Mouse (Mus musculus) limb, embryonic 15.5 days (tissue): Measurements from ENCODE around the gene Sh3pxd2a. TPM values are rescaled to one million over a fixed set of nuclear protein-coding genes. Genes with fewer than 3 reads are reported as not detected.

ENCODE experiments used
- ATAC-seq: fragments of 200-750 bp; cut with Nextera tagmentation; 2 replicates; pipeline ENCODE4 v1.8.0; 2017; ENCODE audit warnings: low read depth, moderate TSS enrichment; ENCODE audit not compliant: insufficient number of reproducible peaks, low FRiP score, low TSS enrichment
- H3K27ac ChIP-seq: fragments of 300-500 bp; sonication (generic); 2 replicates; pipeline ENCODE4 v1.5.1; 2015; ENCODE audit warnings: moderate library complexity, mild to moderate bottlenecking, inconsistent platforms
- H3K27me3 ChIP-seq: fragments of 300-500 bp; sonication (generic); 2 replicates; pipeline ENCODE4 v1.6.1; 2015; ENCODE audit warnings: inconsistent platforms
- H3K36me3 ChIP-seq: fragments of 300-500 bp; sonication (generic); 2 replicates; pipeline ENCODE4 v1.6.1; 2015; ENCODE audit warnings: inconsistent platforms
- H3K4me1 ChIP-seq: fragments of 300-500 bp; sonication (generic); 2 replicates; pipeline ENCODE4 v1.6.1; 2015; ENCODE audit warnings: inconsistent platforms
- H3K4me2 ChIP-seq: fragments of 300-500 bp; sonication (generic); 2 replicates; pipeline ENCODE4 v1.6.1; 2015; ENCODE audit warnings: mild to moderate bottlenecking, inconsistent platforms
- H3K4me3 ChIP-seq: fragments of 300-500 bp; sonication (generic); 2 replicates; pipeline ENCODE4 v1.5.1; 2015; ENCODE audit warnings: mild to moderate bottlenecking, inconsistent platforms
- H3K9ac ChIP-seq: fragments of 300-500 bp; sonication (generic); 2 replicates; pipeline ENCODE4 v1.6.1; 2015; ENCODE audit warnings: inconsistent platforms
- H3K9me3 ChIP-seq: fragments of 300-500 bp; sonication (generic); 2 replicates; pipeline ENCODE4 v1.6.1; 2016; ENCODE audit warnings: inconsistent platforms
- WGBS: fragments of 180-500 bp; shearing (Covaris S2); methylation state at CpG from one replicate; pipeline ENCODE4 v1.1.7; 2015; 5-methylcytosine and 5-hydroxymethylcytosine counted together
- polyA plus RNA-seq: library from polyadenylated mRNA; unstranded; fragments of >200 nt; fragmentation: Nextera tagmentation; extraction: Ambion mirVana; gene quantifications from 2 replicates; pipeline ENCODE4 v1.2.1, GENCODE M21; 2015

The Sh3pxd2a gene
- polyA plus RNA-seq, 1 experiment from 2014 or later: 12.4 TPM

DNA sequence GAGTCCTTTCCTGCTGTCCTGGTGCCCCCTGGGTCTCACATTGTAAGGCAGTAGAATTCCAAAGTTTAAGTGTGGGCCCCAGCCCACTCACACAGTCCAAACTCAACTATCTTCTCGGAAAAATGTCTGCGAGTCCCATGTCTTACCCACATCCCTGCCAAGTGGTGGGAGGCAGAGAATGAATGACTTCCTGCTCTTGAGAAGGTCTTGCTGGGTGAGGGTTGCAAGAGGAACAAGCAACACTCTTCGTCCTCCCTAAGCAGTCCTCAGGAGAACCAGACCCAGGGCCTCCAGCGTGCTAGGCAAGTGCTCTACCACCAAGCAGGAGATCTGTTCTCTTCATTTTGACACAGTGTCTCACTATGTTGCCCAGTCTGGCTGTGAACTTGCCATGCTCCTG lies 222.0 kb downstream of the Sh3pxd2a start:
- H3K4me3 ChIP-seq: no peak overlapping the region
- no peak for ATAC-seq
- no peak overlapping the region for H3K4me2 ChIP-seq
- H3K4me1 ChIP-seq: 0 out of 2 replicates have a peak, but pooled peaks cover 2% of the 10 kb centered on the region
- no peak overlapping the region for H3K9ac ChIP-seq
- H3K27me3 ChIP-seq: no peaks in the 10 kb centered on the region
- H3K27ac ChIP-seq: no peak overlapping the region
- H3K9me3 ChIP-seq: no peaks in the 10 kb centered on the region
- H3K36me3 ChIP-seq: no peaks in the 10 kb centered on the region
- WGBS: 82% methylated on average over 4 of the region's 4 CpGs

DNA sequence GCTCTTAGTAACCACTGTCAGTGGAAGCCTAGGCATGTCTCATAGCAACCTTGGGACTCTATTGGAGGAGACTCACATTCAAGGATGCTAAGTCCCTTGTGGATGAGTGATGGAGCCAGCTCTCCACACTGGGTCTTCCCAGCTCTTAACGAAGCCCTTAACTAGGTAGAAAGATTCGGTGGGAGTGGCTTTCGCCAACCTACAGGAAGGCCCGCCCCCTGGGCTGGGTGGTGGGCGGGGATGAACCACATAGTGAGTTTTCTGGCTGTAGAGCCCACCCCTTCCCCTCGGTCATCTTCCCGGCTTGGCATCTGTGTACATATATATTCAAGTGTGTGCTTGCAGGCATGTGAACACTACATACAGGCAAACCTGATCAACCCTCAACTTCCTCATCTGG lies 223.2 kb downstream of the Sh3pxd2a start:
- no peak for ATAC-seq
- Histone ChIP-seq H3K4me2 (peak overlapping the region; percentile 40; the same call in 1 of the 2 replicates), H3K4me1 (0 out of 2 replicates have a peak, but pooled peaks cover 2% of the 10 kb centered on the region), H3K27me3 (no peaks in the 10 kb centered on the region), H3K9me3 (no peaks in the 10 kb centered on the region), H3K27ac (no peak overlapping the region), H3K9ac (no peak overlapping the region), H3K36me3 (no peaks in the 10 kb centered on the region), H3K4me3 (peak overlapping the region; percentile 37; the same call in 1 of the 2 replicates)
- WGBS: 65% methylated on average over 7 of the region's 7 CpGs

DNA sequence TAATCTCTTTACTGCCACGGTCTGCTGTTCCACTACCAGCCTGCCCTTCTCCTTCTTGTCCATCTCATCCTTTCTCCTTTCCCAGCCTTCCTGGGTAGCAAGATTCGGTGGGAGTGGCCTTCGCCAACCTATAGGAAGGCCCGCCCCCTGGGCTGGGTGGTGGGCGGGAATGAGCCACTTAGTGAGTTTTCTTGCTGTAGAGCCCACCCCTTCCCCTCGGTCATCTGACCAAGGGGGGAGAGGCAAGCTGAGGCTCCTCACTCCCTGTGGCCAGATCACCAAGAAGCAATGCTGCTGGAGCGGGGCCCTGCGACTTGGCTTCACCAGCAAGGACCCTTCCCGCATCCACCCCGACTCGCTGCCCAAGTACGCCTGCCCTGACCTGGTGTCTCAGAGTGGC lies 224.1 kb downstream of the Sh3pxd2a start:
- Histone ChIP-seq H3K27ac (no peak overlapping the region), H3K4me3 (peak overlapping the region; percentile 37), H3K9me3 (no peaks in the 10 kb centered on the region), H3K4me1 (0 out of 2 replicates have a peak, but pooled peaks cover 2% of the 10 kb centered on the region), H3K36me3 (no peaks in the 10 kb centered on the region), H3K4me2 (peak overlapping the region; percentile 40), H3K27me3 (no peaks in the 10 kb centered on the region), H3K9ac (no peak overlapping the region)
- 0 out of 2 replicates have a peak, but pooled peaks have one; percentile 50 for ATAC-seq
- 29% methylated on average over 12 of the region's 12 CpGs for WGBS

DNA sequence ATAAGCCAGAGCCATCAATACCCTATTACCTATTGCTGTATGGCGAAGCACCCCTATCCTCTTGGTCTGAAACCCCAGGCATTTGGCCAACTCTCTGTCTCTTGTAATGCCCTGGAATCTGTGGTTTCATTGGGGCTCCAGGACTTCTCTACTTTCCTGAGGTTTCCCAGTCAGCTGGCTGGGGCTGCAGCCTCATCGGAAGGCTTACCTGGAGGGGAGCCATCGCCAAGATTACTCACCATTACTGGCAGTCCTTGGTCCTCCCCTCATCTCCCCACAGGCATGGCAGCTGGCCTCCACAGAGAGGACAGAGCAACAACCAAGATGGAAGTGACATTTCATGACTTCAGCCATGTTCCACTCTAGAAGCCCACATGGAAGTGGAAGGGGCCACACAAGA lies 231.1 kb downstream of the Sh3pxd2a start:
- Histone ChIP-seq H3K27me3 (no peaks in the 10 kb centered on the region), H3K27ac (no peak overlapping the region), H3K9ac (no peak overlapping the region), H3K4me3 (no peak overlapping the region), H3K9me3 (no peaks in the 10 kb centered on the region), H3K36me3 (no peaks in the 10 kb centered on the region), H3K4me1 (peaks cover 9% of the 10 kb centered on the region), H3K4me2 (no peak overlapping the region)
- WGBS: 85% methylated on average over 3 of the region's 3 CpGs
- ATAC-seq: no peak

DNA sequence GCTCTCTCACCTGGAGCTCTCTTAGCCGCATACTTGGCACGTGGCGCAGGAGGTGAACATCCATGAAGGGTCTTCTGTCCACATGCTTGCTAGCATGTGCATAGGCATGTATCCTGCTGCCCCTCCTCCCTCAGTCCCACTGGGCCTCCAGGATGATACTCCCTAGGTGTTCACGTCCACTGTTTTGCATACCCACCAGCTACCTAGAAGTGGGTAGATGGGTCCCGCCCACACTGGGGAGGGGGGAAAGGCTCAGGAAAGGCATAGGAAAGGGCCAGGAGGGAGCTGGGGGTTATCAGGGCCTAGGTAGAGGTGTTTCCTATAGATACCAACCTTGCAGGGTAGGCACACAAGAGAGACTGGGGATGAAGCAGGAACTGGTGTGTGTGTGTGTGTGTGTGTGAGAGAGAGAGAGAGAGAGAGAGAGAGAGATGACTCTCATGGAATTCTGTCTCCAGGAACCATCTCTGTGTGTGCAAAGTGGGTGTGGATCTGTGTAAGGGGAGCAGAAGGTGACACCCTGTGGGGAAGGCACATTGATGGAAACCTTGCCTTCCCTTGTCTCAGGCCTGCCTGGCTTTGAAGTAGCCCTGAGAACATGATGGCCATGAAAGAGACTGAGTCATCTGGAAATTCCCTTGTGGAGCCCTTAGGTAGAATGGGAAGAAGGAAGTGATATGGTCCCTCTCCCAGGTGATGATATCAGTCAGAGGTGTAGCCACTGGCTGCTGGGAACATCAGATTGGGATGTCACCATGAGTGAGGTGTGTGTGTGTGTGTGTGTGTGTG lies 231.9 kb downstream of the Sh3pxd2a start:
- H3K4me1 ChIP-seq: peaks cover 9% of the 10 kb centered on the region
- no peaks in the 10 kb centered on the region for H3K27me3 ChIP-seq
- no peaks in the 10 kb centered on the region for H3K9me3 ChIP-seq
- H3K4me3 ChIP-seq: no peak overlapping the region
- no peak overlapping the region for H3K9ac ChIP-seq
- H3K36me3 ChIP-seq: no peaks in the 10 kb centered on the region
- WGBS: 77% methylated on average over 5 of the region's 5 CpGs
- H3K4me2 ChIP-seq: no peak overlapping the region
- no peak for ATAC-seq
- no peak overlapping the region for H3K27ac ChIP-seq

DNA sequence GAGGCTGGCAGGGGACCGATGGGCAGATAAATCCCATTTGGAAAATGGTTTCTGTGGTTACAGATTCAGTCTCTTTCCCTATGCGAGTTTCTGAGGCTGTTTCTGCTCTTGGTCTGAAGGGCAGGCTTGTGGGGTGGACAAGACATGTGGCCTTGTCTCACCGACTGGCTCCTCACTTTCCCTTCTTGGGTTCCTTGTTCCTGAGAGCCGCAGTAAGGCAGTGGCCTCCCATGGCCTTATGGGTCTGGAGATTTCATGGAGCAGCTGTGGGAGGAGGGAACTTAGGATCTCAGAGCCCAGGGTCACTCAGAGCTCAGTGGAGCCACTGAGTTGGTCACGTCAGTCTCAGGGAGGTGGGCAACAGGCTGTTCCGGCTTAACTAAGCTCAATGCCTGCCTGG lies 232.8 kb downstream of the Sh3pxd2a start:
- Histone ChIP-seq H3K36me3 (no peaks in the 10 kb centered on the region), H3K27me3 (no peaks in the 10 kb centered on the region), H3K9ac (no peak overlapping the region), H3K4me1 (peaks cover 9% of the 10 kb centered on the region), H3K27ac (no peak overlapping the region), H3K4me3 (no peak overlapping the region), H3K9me3 (no peaks in the 10 kb centered on the region), H3K4me2 (no peak overlapping the region)
- ATAC-seq: no peak
- WGBS: 83% methylated on average over 6 of the region's 6 CpGs

DNA sequence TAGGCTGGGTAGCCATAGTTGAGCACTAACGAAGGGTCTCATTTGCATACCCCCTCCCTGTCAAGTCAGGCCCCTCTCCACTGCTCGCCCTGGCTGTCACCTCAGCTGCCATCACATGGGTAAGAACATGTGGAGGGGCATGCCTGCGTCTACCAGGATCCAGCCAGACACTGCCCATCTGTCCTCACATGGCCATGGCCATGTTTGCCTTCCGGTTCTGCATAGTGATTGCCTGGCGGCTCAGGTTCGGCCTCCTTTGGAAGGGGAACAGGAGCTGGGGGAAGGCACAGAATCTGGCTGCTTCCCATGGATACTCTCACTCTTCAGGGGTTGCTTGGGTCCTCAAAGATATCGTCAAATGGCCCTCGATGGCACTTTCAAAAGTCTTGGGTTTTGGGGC lies 233.5 kb downstream of the Sh3pxd2a start:
- WGBS: 84% methylated on average over 8 of the region's 8 CpGs
- Histone ChIP-seq H3K9ac (no peak overlapping the region), H3K9me3 (no peaks in the 10 kb centered on the region), H3K4me2 (no peak overlapping the region), H3K4me3 (no peak overlapping the region), H3K4me1 (peaks cover 9% of the 10 kb centered on the region), H3K27ac (no peak overlapping the region), H3K27me3 (no peaks in the 10 kb centered on the region), H3K36me3 (no peaks in the 10 kb centered on the region)
- 0 out of 2 replicates have a peak, but pooled peaks have one; percentile 8 for ATAC-seq

DNA sequence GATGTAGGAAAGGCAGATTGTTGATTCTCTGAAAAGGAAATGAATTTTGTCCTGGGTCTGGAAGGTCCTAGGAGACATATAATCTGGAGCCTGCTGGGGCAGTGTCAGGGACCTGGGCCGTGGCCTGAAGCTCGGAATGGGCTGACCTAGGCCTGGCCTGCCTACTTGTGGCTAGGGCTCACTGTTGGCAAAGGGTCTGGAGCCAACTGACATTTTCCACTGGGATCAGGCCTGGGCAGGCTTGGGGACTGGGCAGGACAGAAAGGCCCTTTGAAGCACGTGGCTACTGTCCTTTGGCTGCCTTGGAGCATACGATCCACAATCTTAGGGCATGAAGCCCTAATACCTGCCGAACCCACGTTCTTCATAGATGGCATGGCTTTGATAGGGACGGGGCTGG lies 234.1 kb downstream of the Sh3pxd2a start:
- no peaks in the 10 kb centered on the region for H3K36me3 ChIP-seq
- no peak overlapping the region for H3K4me3 ChIP-seq
- H3K4me2 ChIP-seq: no peak overlapping the region
- no peak for ATAC-seq
- H3K9ac ChIP-seq: no peak overlapping the region
- no peaks in the 10 kb centered on the region for H3K9me3 ChIP-seq
- peaks cover 9% of the 10 kb centered on the region for H3K4me1 ChIP-seq
- no peak overlapping the region for H3K27ac ChIP-seq
- H3K27me3 ChIP-seq: no peaks in the 10 kb centered on the region
- WGBS: 88% methylated on average over 7 of the region's 7 CpGs

DNA sequence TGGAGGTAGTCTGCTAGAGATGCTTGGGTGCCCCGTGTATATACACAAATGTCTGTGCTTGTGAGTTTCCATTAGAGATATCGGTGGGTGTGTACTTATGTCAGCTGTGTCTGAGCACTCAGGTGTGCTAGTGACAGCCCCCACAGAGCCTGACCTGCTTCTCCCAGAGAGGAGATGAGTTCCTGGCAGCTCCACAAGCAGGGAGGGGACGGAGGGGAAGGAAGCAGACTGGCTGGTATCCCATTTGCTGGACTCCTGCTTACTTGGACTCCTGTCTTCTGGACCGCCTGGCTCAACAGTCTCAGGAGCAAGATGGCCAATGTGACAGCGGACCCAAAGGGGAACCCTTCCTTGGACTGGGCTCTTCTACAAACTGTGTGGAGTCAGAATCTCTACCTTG lies 234.7 kb downstream of the Sh3pxd2a start:
- no peaks in the 10 kb centered on the region for H3K36me3 ChIP-seq
- H3K9ac ChIP-seq: no peak overlapping the region
- no peak overlapping the region; the same call in 1 of the 2 replicates for H3K4me3 ChIP-seq
- 80% methylated on average over 5 of the region's 5 CpGs for WGBS
- no peak overlapping the region for H3K27ac ChIP-seq
- no peaks in the 10 kb centered on the region for H3K27me3 ChIP-seq
- no peaks in the 10 kb centered on the region for H3K9me3 ChIP-seq
- ATAC-seq: no peak
- peaks cover 9% of the 10 kb centered on the region for H3K4me1 ChIP-seq
- no peak overlapping the region for H3K4me2 ChIP-seq

DNA sequence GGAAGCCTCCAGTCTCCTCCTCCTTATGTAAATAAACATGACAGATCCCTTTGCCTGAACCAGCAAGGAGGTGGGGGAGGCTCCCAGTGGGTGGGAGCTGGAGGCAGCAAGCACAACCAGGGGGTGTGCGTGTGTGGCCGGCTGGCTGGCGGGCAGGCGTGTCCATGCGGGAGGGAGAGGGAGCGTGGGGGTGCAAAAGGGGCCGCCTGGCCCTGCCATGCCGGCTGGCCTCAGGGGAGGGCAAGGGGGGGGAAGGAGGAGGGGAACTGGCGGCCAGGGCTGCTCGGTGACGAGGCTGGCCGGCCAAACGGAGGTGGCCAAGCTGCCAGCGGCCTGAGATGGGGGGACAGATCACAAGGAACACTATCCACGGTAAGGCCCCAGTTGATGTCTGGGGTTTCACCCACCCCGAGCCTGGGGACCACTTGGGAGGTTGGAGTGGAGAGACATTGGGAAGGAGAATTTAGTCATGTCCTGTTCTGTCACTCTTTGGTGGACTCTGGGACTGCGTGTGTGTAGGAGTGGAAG lies 235.4 kb downstream of the Sh3pxd2a start:
- Histone ChIP-seq H3K9ac (no peak overlapping the region), H3K27ac (no peak overlapping the region), H3K36me3 (no peaks in the 10 kb centered on the region), H3K4me1 (peaks cover 9% of the 10 kb centered on the region), H3K4me3 (peak overlapping the region; percentile 16), H3K9me3 (no peaks in the 10 kb centered on the region), H3K4me2 (peak overlapping the region; percentile 44), H3K27me3 (no peaks in the 10 kb centered on the region)
- WGBS: 11% methylated on average over 17 of the region's 17 CpGs
- ATAC-seq: peak; percentile 46; the same call in 1 of the 2 replicates

DNA sequence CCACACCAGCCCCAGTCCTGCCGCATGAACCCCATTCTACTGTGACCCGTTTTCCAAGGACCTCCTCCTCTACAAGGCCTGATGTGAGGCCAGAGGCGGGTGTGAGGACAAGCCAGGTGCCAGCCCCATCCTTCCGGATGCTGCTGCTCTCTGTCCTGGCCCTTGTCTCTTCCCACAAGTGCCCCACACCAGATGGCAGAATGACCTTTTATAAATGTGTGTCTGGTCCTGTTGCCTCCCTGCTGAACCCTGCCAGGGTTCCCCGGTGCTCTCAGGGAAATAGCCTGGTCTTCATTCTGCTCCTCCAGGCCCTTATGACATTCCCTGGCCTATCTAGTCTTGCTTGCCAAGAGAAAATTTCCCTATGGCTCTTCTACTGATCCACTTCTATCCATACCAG lies 238.4 kb downstream of the Sh3pxd2a start:
- no peaks in the 10 kb centered on the region for H3K36me3 ChIP-seq
- ATAC-seq: no peak
- H3K27me3 ChIP-seq: no peaks in the 10 kb centered on the region
- no peak overlapping the region for H3K27ac ChIP-seq
- 85% methylated on average over 5 of the region's 5 CpGs for WGBS
- H3K4me3 ChIP-seq: no peak overlapping the region
- no peak overlapping the region for H3K9ac ChIP-seq
- H3K9me3 ChIP-seq: no peaks in the 10 kb centered on the region
- H3K4me1 ChIP-seq: peaks cover 14% of the 10 kb centered on the region
- H3K4me2 ChIP-seq: no peak overlapping the region

DNA sequence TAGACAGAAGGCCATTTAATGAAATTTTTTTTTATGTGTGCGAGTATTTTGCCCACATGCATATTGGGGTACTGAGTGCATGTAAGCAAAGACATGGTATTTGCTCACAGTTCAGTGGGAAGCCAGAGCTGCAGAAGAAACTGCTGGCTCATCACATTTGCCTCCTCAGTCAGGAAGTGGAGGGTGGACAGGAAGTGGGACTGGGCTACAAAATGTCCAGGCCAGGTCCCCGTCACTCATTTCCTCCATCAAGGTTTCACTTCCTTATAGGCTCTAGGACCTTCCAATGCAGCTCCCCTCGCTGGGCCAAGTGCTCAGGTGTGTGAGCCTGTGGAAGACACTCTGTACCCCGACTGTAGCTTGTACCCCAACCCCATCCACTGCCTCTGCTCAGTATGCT lies 239.5 kb downstream of the Sh3pxd2a start:
- Histone ChIP-seq H3K27ac (no peak overlapping the region), H3K4me1 (peaks cover 14% of the 10 kb centered on the region), H3K4me3 (no peak overlapping the region), H3K9ac (no peak overlapping the region), H3K9me3 (no peaks in the 10 kb centered on the region), H3K27me3 (no peaks in the 10 kb centered on the region), H3K36me3 (no peaks in the 10 kb centered on the region), H3K4me2 (no peak overlapping the region)
- no peak for ATAC-seq
- 74% methylated on average over 4 of the region's 4 CpGs for WGBS
